In genomic region chr5:28009871-28010270, GRCm38 (mm10) we compare ENCODE assay signal across 13 mouse cellular contexts.
"Had no signal": no experiment of that assay in that cellular context is flagged by ENCODE, and none has a peak within 500 bp of the region (broad histone marks: within the 10 kb centered on the region; RNA-seq: fewer than 3 reads in every experiment).

No protein-coding gene starts in this region.

- H3K27me3 ChIP-seq: limb, embryonic 15.5 days; neural tube, embryonic 12.5 days had no signal

- H3K4me2 ChIP-seq: limb, embryonic 15.5 days; neural tube, embryonic 12.5 days had no signal

- H3K4me3 ChIP-seq: limb, embryonic 15.5 days; midbrain, embryonic 10.5 days; neural tube, embryonic 12.5 days had no signal

- DNase-seq: kidney, adult 2 months; kidney, postnatal 25 days; layer of hippocampus, adult 9-11 months; layer of hippocampus, postnatal 36 days; lung, adult 18-20 months; lung, postnatal 4 days; midbrain, embryonic 14.5 days; right cerebral cortex, postnatal 4 days; spleen, adult 18-20 months; thymus, postnatal 36 days had no signal

- H3K27ac ChIP-seq: limb, embryonic 15.5 days; midbrain, embryonic 10.5 days; neural tube, embryonic 12.5 days had no signal

- H3K9me3 ChIP-seq: limb, embryonic 15.5 days; midbrain, embryonic 10.5 days; neural tube, embryonic 12.5 days had no signal

- H3K36me3 ChIP-seq: limb, embryonic 15.5 days; midbrain, embryonic 10.5 days; neural tube, embryonic 12.5 days had no signal

- H3K4me1 ChIP-seq: limb, embryonic 15.5 days; midbrain, embryonic 10.5 days; neural tube, embryonic 12.5 days had no signal

- H3K9ac ChIP-seq: limb, embryonic 15.5 days; neural tube, embryonic 12.5 days had no signal
